7 mouse cellular contexts compared by ENCODE assay signal in the genomic region with DNA sequence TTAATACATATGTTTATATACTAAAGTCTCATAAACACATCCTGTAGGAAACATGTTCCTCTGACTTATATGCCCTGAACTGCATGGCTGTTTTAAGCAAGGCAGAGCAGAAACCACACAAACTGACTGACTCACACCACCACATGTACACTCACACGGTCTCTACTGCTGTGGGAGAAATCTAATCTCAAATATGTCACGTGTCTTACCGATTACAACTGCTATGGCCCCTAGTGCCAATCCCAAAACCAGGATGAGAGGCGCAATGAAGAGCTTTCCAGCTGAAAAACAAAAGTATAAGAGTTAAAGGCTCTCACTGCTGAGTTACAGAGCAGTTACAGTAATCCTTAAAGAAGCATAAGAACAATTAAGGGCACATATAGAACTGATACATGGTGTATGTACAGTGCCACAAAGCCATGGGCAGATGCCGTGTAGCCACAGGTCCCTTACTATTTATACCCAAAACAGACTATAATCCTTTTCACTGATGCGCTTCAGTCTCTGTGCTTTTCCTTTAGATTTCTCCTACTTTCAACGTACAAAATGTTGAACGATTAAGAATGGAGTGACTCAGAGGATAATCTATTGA. TPM values are rescaled to one million over a fixed set of nuclear protein-coding genes. Genes with fewer than 3 reads are reported as not detected.
"Had no signal": no experiment of that assay in that cellular context is flagged by ENCODE, and none has a peak within 500 bp of the region (broad histone marks: within the 10 kb centered on the region; RNA-seq: fewer than 3 reads in every experiment).

No protein-coding gene starts in this region.

- DNase-seq: thymus, postnatal 4 days had no signal

- H3K9ac ChIP-seq: kidney, embryonic 15.5 days; limb, embryonic 13.5 days; liver, embryonic 14.5 days had no signal

- H3K27me3 ChIP-seq: kidney, embryonic 15.5 days; limb, embryonic 13.5 days had no signal

- H3K9me3 ChIP-seq: kidney, embryonic 15.5 days; limb, embryonic 13.5 days had no signal

- H3K27ac ChIP-seq: kidney, embryonic 15.5 days; limb, embryonic 13.5 days; liver, embryonic 14.5 days; stomach, postnatal 0 days had no signal

- H3K4me1 ChIP-seq: kidney, embryonic 15.5 days; limb, embryonic 13.5 days had no signal

- H3K4me3 ChIP-seq: kidney, embryonic 15.5 days; limb, embryonic 13.5 days had no signal

- H3K4me2 ChIP-seq: kidney, embryonic 15.5 days; limb, embryonic 13.5 days had no signal

RNA-seq across cellular contexts. Expression of gene Tpd52l1, which starts 57.9 kb away (rescaled TPM):
- total RNA-seq: monocyte, adult 5-6 weeks; neutrophil, adult 5-6 weeks had no signal
